Mouse (Mus musculus) liver, adult 2 months (tissue): ENCODE measurements around the gene Rundc3a.

Experiments
- CTCF ChIP-seq: fragments of 200-500 bp; IDR thresholded peaks from 2 replicates; pipeline ENCODE4 v1.5.1; 2011; ENCODE audit warnings: low read depth, low read length, control low read depth
- POLR2A ChIP-seq: fragments of 200-500 bp; IDR thresholded peaks from 2 replicates; pipeline ENCODE4 v1.6.1; 2011; ENCODE audit warnings: low read length, control low read depth; ENCODE audit not compliant: insufficient read depth; ENCODE audit errors: extremely low read depth

- TF ChIP-seq CTCF (no peak), POLR2A (no peak)
Observed at GRCm38 (mm10) chr11:102433866-102434265, 40.7 kb downstream of the Rundc3a start.
